Mouse (Mus musculus): Measurements from ENCODE around the gene Dolk. TPM values are rescaled to one million over a fixed set of nuclear protein-coding genes. Genes with fewer than 3 reads are reported as not detected.

Gene Dolk
- polyA plus RNA-seq, 1 experiment, result 6.6 TPM

- no peak overlapping the region for H3K4me3 ChIP-seq (ENCODE audit: control insufficient read depth, low read depth, low read length)
- H3K27me3 ChIP-seq (ENCODE audit: control insufficient read depth, insufficient read depth, low read length), result no peaks in the 10 kb centered on the region
- TF ChIP-seq POLR2A (IDR thresholded peaks at IDR 0.05; ENCODE audit: control insufficient read depth, low read depth, low read length) (no peak), CTCF (IDR thresholded peaks at IDR 0.05; ENCODE audit: control insufficient read depth, insufficient read depth, insufficient replicate concordance, low read depth, low read length) (no peak)
- H3K36me3 ChIP-seq (ENCODE audit: control insufficient read depth, insufficient read depth, low read length), result peaks cover 4% of the 10 kb centered on the region
- H3K27ac ChIP-seq (ENCODE audit: control insufficient read depth, insufficient read depth, low read depth, low read length), result no peak overlapping the region
- H3K4me1 ChIP-seq (ENCODE audit: control insufficient read depth, insufficient read depth, low read length), result no peaks in the 10 kb centered on the region; the same call in 1 of the 2 replicates
These were observed 30.3 kb downstream of the Dolk start for GRCm38 (mm10) chr2:30255631-30256395.

- no peaks in the 10 kb centered on the region for H3K27me3 ChIP-seq (ENCODE audit: control insufficient read depth, insufficient read depth, low read length)
- no peak overlapping the region for H3K27ac ChIP-seq (ENCODE audit: control insufficient read depth, insufficient read depth, low read depth, low read length)
- H3K36me3 ChIP-seq (ENCODE audit: control insufficient read depth, insufficient read depth, low read length), result peaks cover 4% of the 10 kb centered on the region
- TF ChIP-seq CTCF (IDR thresholded peaks at IDR 0.05; ENCODE audit: control insufficient read depth, insufficient read depth, insufficient replicate concordance, low read depth, low read length) (no peak), POLR2A (IDR thresholded peaks at IDR 0.05; ENCODE audit: control insufficient read depth, low read depth, low read length) (no peak)
- no peaks in the 10 kb centered on the region; the same call in 1 of the 2 replicates for H3K4me1 ChIP-seq (ENCODE audit: control insufficient read depth, insufficient read depth, low read length)
- H3K4me3 ChIP-seq (ENCODE audit: control insufficient read depth, low read depth, low read length), result no peak overlapping the region
These were observed 32.3 kb downstream of the Dolk start for GRCm38 (mm10) chr2:30253809-30254208.

- no peak overlapping the region for H3K4me3 ChIP-seq (ENCODE audit: control insufficient read depth, low read depth, low read length)
- H3K27ac ChIP-seq (ENCODE audit: control insufficient read depth, insufficient read depth, low read depth, low read length), result no peak overlapping the region
- no peaks in the 10 kb centered on the region; the same call in 1 of the 2 replicates for H3K4me1 ChIP-seq (ENCODE audit: control insufficient read depth, insufficient read depth, low read length)
- H3K36me3 ChIP-seq (ENCODE audit: control insufficient read depth, insufficient read depth, low read length), result peaks cover 4% of the 10 kb centered on the region
- H3K27me3 ChIP-seq (ENCODE audit: control insufficient read depth, insufficient read depth, low read length), result no peaks in the 10 kb centered on the region
- TF ChIP-seq POLR2A (IDR thresholded peaks at IDR 0.05; ENCODE audit: control insufficient read depth, low read depth, low read length) (no peak), CTCF (IDR thresholded peaks at IDR 0.05; ENCODE audit: control insufficient read depth, insufficient read depth, insufficient replicate concordance, low read depth, low read length) (no peak)
These were observed 33.6 kb downstream of the Dolk start for GRCm38 (mm10) chr2:30252521-30252920.

- H3K36me3 ChIP-seq (ENCODE audit: control insufficient read depth, insufficient read depth, low read length), result peaks cover 4% of the 10 kb centered on the region; the same call in 1 of the 2 replicates
- H3K27me3 ChIP-seq (ENCODE audit: control insufficient read depth, insufficient read depth, low read length), result no peaks in the 10 kb centered on the region
- no peaks in the 10 kb centered on the region for H3K4me1 ChIP-seq (ENCODE audit: control insufficient read depth, insufficient read depth, low read length)
- H3K27ac ChIP-seq (ENCODE audit: control insufficient read depth, insufficient read depth, low read depth, low read length), result no peak overlapping the region
- H3K4me3 ChIP-seq (ENCODE audit: control insufficient read depth, low read depth, low read length), result no peak overlapping the region
- TF ChIP-seq POLR2A (IDR thresholded peaks at IDR 0.05; ENCODE audit: control insufficient read depth, low read depth, low read length) (no peak), CTCF (IDR thresholded peaks at IDR 0.05; ENCODE audit: control insufficient read depth, insufficient read depth, insufficient replicate concordance, low read depth, low read length) (no peak)
These were observed 34.6 kb downstream of the Dolk start for GRCm38 (mm10) chr2:30251417-30252104.

GRCm38 (mm10) chr2:30250166-30251128 lies 35.7 kb downstream of the Dolk start:
- H3K27ac ChIP-seq (ENCODE audit: control insufficient read depth, insufficient read depth, low read depth, low read length), result no peak overlapping the region
- TF ChIP-seq CTCF (IDR thresholded peaks at IDR 0.05; ENCODE audit: control insufficient read depth, insufficient read depth, insufficient replicate concordance, low read depth, low read length) (no peak), POLR2A (IDR thresholded peaks at IDR 0.05; ENCODE audit: control insufficient read depth, low read depth, low read length) (no peak)
- no peaks in the 10 kb centered on the region for H3K27me3 ChIP-seq (ENCODE audit: control insufficient read depth, insufficient read depth, low read length)
- H3K4me1 ChIP-seq (ENCODE audit: control insufficient read depth, insufficient read depth, low read length), result no peaks in the 10 kb centered on the region
- no peak overlapping the region for H3K4me3 ChIP-seq (ENCODE audit: control insufficient read depth, low read depth, low read length)
- H3K36me3 ChIP-seq (ENCODE audit: control insufficient read depth, insufficient read depth, low read length), result peaks cover under 1% of the 10 kb centered on the region; the same call in 1 of the 2 replicates

- Histone ChIP-seq H3K27me3 (ENCODE audit: control insufficient read depth, insufficient read depth, low read length) (no peaks in the 10 kb centered on the region), H3K27ac (ENCODE audit: control insufficient read depth, insufficient read depth, low read depth, low read length) (no peak overlapping the region), H3K36me3 (ENCODE audit: control insufficient read depth, insufficient read depth, low read length) (no peaks in the 10 kb centered on the region), H3K4me1 (ENCODE audit: control insufficient read depth, insufficient read depth, low read length) (no peaks in the 10 kb centered on the region), H3K4me3 (ENCODE audit: control insufficient read depth, low read depth, low read length) (no peak overlapping the region)
- TF ChIP-seq CTCF (IDR thresholded peaks at IDR 0.05; ENCODE audit: control insufficient read depth, insufficient read depth, insufficient replicate concordance, low read depth, low read length) (no peak), POLR2A (IDR thresholded peaks at IDR 0.05; ENCODE audit: control insufficient read depth, low read depth, low read length) (no peak)
These were observed 37.0 kb downstream of the Dolk start for GRCm38 (mm10) chr2:30249182-30249581.

All from testis, adult 2 months (tissue).